Mouse (Mus musculus): ENCODE measurements around the gene Mon1a. TPM values are rescaled to one million over a fixed set of nuclear protein-coding genes. Genes with fewer than 3 reads are reported as not detected.

The Mon1a gene
- polyA plus RNA-seq, 1 experiment from 2014 or later = 21.8 TPM

DNA sequence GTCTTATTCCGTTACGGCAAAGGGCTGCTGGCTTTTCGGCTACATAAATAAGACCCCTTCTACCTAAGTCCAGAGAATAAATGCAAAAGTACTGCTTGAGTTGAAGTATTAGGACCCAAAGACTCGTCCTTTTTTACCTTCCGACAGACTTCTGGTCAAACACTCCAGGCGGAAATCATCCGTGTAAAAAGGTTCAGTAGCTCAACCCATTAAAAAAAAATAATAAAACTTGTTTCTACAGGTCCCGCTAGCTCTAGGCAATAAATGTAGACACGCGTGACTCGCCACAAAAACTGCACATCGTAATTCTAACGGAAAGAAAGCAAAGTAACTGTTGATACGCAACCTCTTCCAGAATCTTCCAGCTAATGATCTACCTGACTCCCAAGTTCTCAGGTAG, 14.8 kb upstream of the Mon1a start, which contains the start of gene Rbm6:
Gene Rbm6 (minus strand): TSS at position 101 of the 400 bp plus-strand sequence.
- ATAC-seq (ENCODE audit: low FRiP score, low TSS enrichment) (no peak), DNase-seq (no peak)
- 0 out of 2 replicates have a peak, but pooled peaks cover 3% of the 10 kb centered on the region for H3K36me3 ChIP-seq (ENCODE audit: control insufficient read depth, insufficient read depth, low read length)
- WGBS = 9% methylated on average over 14 of the region's 14 CpGs
- H3K9me3 ChIP-seq (ENCODE audit: control insufficient read depth, low read length) = no peaks in the 10 kb centered on the region
- H3K4me1 ChIP-seq (ENCODE audit: control insufficient read depth, insufficient read depth, low read length) = peaks cover 12% of the 10 kb centered on the region; the same call in 1 of the 2 replicates
- peak within 1 kb of the TSS; percentile 73 for H3K4me2 ChIP-seq (ENCODE audit: low read length)
- peak within 1 kb of the TSS; percentile 98 for H3K9ac ChIP-seq (replicated peaks; ENCODE audit: low read length)
- peak within 1 kb of the TSS; percentile 94 for H3K4me3 ChIP-seq (replicated peaks; ENCODE audit: low read depth, low read length)
- peak within 1 kb of the TSS; percentile 93 for H3K27ac ChIP-seq (replicated peaks; ENCODE audit: low read depth, low read length)
- no peaks in the 10 kb centered on the region for H3K27me3 ChIP-seq (ENCODE audit: control insufficient read depth, insufficient read depth, low read length)

DNA sequence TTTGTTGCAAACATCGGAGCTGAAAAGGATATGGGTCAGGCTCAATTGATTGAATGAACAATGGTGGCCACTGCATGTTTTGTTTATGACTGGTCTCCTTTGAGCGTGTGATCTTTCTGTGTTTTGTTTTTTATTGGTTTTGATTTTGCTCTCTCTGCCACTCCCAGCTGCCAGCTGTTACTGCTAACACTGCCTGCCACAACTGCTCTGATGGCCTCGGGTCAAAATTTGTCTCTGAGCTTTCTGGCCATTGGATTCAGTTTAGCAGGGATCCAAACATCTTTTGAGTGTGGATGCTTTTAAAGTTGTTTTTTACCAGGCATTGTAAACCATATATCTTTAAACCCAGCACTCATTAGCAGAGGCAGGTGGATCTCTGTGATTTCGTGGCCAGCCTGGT, 7.5 kb upstream of the Mon1a start:
- Histone ChIP-seq H3K9ac (replicated peaks; ENCODE audit: low read length) (no peak overlapping the region), H3K4me3 (replicated peaks; ENCODE audit: low read depth, low read length) (no peak overlapping the region), H3K4me1 (ENCODE audit: control insufficient read depth, insufficient read depth, low read length) (no peaks in the 10 kb centered on the region), H3K27ac (replicated peaks; ENCODE audit: low read depth, low read length) (no peak overlapping the region), H3K9me3 (ENCODE audit: control insufficient read depth, low read length) (no peaks in the 10 kb centered on the region), H3K4me2 (ENCODE audit: low read length) (no peak overlapping the region), H3K36me3 (ENCODE audit: control insufficient read depth, insufficient read depth, low read length) (no peaks in the 10 kb centered on the region), H3K27me3 (ENCODE audit: control insufficient read depth, insufficient read depth, low read length) (no peaks in the 10 kb centered on the region)
- 68% methylated on average over 4 of the region's 4 CpGs for WGBS
- no peak for DNase-seq
- no peak for ATAC-seq (ENCODE audit: low FRiP score, low TSS enrichment)

- Histone ChIP-seq H3K4me1 (ENCODE audit: control insufficient read depth, insufficient read depth, low read length) (peaks cover 6% of the 10 kb centered on the region), H3K27me3 (ENCODE audit: control insufficient read depth, insufficient read depth, low read length) (0 out of 2 replicates have a peak, but pooled peaks cover 4% of the 10 kb centered on the region), H3K4me2 (ENCODE audit: low read length) (peak overlapping the region; percentile 68), H3K27ac (replicated peaks; ENCODE audit: low read depth, low read length) (peak overlapping the region; percentile 72), H3K9me3 (ENCODE audit: control insufficient read depth, low read length) (no peaks in the 10 kb centered on the region), H3K36me3 (ENCODE audit: control insufficient read depth, insufficient read depth, low read length) (0 out of 2 replicates have a peak, but pooled peaks cover 2% of the 10 kb centered on the region), H3K4me3 (replicated peaks; ENCODE audit: low read depth, low read length) (peak overlapping the region; percentile 71), H3K9ac (replicated peaks; ENCODE audit: low read length) (peak overlapping the region; percentile 77)
- under 1% methylated on average over 18 of the region's 18 CpGs for WGBS
- DNase-seq = peak; percentile 62
- peak; percentile 82 for ATAC-seq (ENCODE audit: low FRiP score, low TSS enrichment)
Measured at GRCm38 (mm10) chr9:107888267-107888850, 408 bp downstream of the Mon1a start.

- DNase-seq = no peak
- Histone ChIP-seq H3K4me2 (ENCODE audit: low read length) (no peak overlapping the region), H3K4me3 (replicated peaks; ENCODE audit: low read depth, low read length) (no peak overlapping the region), H3K36me3 (ENCODE audit: control insufficient read depth, insufficient read depth, low read length) (0 out of 2 replicates have a peak, but pooled peaks cover 2% of the 10 kb centered on the region), H3K4me1 (ENCODE audit: control insufficient read depth, insufficient read depth, low read length) (peaks cover 6% of the 10 kb centered on the region), H3K27me3 (ENCODE audit: control insufficient read depth, insufficient read depth, low read length) (0 out of 2 replicates have a peak, but pooled peaks cover 4% of the 10 kb centered on the region), H3K9ac (replicated peaks; ENCODE audit: low read length) (no peak overlapping the region), H3K27ac (replicated peaks; ENCODE audit: low read depth, low read length) (no peak overlapping the region), H3K9me3 (ENCODE audit: control insufficient read depth, low read length) (no peaks in the 10 kb centered on the region)
- no peak for ATAC-seq (ENCODE audit: low FRiP score, low TSS enrichment)
- WGBS = 87% methylated on average over 6 of the region's 6 CpGs
Measured at GRCm38 (mm10) chr9:107890260-107890659, 2.3 kb downstream of the Mon1a start.

DNA sequence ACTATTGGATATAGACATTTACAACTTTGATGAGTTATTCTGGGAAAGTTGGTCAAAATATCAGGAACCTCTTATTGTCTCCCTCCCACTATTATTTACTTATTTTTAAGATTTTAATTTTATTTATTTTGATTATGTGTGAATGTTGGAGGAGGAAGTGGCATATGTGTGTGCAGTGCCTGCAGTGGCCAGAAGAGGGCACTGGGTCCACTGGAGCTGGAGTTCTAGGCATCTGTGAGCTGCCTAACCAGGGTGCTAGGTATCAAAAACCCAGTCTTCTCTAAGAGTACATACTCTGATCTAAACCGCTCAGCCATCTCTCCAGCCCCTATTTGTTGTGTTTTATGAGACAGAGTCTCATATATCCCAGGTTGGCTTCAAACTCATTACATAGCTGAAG, 3.1 kb downstream of the Mon1a start:
- 98% methylated on average over 1 of the region's 1 CpGs for WGBS

DNA sequence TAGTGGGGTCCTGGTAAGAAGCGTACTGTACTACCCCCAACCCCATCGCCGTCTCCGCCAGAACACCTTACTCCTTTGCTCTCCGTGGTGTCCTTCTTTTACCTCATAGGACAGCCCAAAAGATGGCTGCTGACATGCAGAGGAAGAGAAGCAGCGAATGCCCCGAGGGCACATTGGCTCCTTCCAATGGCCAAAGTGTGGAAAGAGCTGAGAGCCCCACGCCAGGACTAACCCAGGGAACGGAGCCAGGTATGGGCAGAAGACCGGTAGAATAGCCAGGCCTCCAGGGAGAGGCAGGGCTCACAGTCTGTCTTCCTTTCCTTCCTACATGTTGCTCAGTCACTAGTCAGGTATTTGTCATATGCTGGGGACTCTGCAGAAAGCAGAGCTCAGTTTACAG, 10.6 kb downstream of the Mon1a start:
- Histone ChIP-seq H3K4me2 (ENCODE audit: low read length) (no peak overlapping the region), H3K27me3 (ENCODE audit: control insufficient read depth, insufficient read depth, low read length) (peaks cover 5% of the 10 kb centered on the region; the same call in 1 of the 2 replicates), H3K4me3 (replicated peaks; ENCODE audit: low read depth, low read length) (no peak overlapping the region), H3K9me3 (ENCODE audit: control insufficient read depth, low read length) (no peaks in the 10 kb centered on the region), H3K36me3 (ENCODE audit: control insufficient read depth, insufficient read depth, low read length) (peaks cover 41% of the 10 kb centered on the region), H3K27ac (replicated peaks; ENCODE audit: low read depth, low read length) (no peak overlapping the region), H3K4me1 (ENCODE audit: control insufficient read depth, insufficient read depth, low read length) (no peaks in the 10 kb centered on the region), H3K9ac (replicated peaks; ENCODE audit: low read length) (no peak overlapping the region)
- 86% methylated on average over 10 of the region's 10 CpGs for WGBS
- DNase-seq (no peak), ATAC-seq (ENCODE audit: low FRiP score, low TSS enrichment) (no peak)

More for the DNA sequence above, 3.1 kb downstream of the Mon1a start:
- no peak overlapping the region for H3K9ac ChIP-seq (replicated peaks; ENCODE audit: low read length)
- H3K4me1 ChIP-seq (ENCODE audit: control insufficient read depth, insufficient read depth, low read length) = peaks cover 6% of the 10 kb centered on the region
- ATAC-seq (ENCODE audit: low FRiP score, low TSS enrichment) = no peak
- 0 out of 2 replicates have a peak, but pooled peaks cover 4% of the 10 kb centered on the region for H3K27me3 ChIP-seq (ENCODE audit: control insufficient read depth, insufficient read depth, low read length)
- no peak overlapping the region for H3K27ac ChIP-seq (replicated peaks; ENCODE audit: low read depth, low read length)
- no peak for DNase-seq
- no peak overlapping the region for H3K4me2 ChIP-seq (ENCODE audit: low read length)
- H3K36me3 ChIP-seq (ENCODE audit: control insufficient read depth, insufficient read depth, low read length) = 0 out of 2 replicates have a peak, but pooled peaks cover 2% of the 10 kb centered on the region
- H3K9me3 ChIP-seq (ENCODE audit: control insufficient read depth, low read length) = no peaks in the 10 kb centered on the region
- H3K4me3 ChIP-seq (replicated peaks; ENCODE audit: low read depth, low read length) = no peak overlapping the region

DNA sequence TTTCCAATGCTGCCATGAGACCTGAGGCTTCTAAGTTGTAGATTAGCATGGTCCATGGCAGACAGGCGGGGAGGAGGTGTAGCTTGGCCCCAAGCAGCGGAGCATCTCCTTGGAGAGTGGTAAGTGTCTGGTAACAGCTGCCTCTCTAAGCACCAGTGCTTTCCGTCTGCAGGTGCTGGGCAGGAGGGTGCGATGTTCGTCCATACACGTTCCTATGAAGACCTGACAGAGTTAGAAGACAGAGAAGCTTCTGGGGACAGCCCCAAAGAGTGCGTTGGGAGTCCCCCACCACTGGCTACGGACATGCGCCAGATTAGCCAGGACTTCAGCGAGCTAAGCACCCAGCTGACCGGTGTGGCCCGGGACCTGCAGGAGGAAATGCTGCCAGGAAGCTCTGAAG, 11.9 kb downstream of the Mon1a start:
- no peak overlapping the region for H3K9ac ChIP-seq (replicated peaks; ENCODE audit: low read length)
- peaks cover 5% of the 10 kb centered on the region; the same call in 1 of the 2 replicates for H3K27me3 ChIP-seq (ENCODE audit: control insufficient read depth, insufficient read depth, low read length)
- peaks cover 41% of the 10 kb centered on the region for H3K36me3 ChIP-seq (ENCODE audit: control insufficient read depth, insufficient read depth, low read length)
- DNase-seq = no peak
- H3K4me3 ChIP-seq (replicated peaks; ENCODE audit: low read depth, low read length) = no peak overlapping the region
- no peak for ATAC-seq (ENCODE audit: low FRiP score, low TSS enrichment)
- WGBS = 68% methylated on average over 12 of the region's 12 CpGs
- H3K4me1 ChIP-seq (ENCODE audit: control insufficient read depth, insufficient read depth, low read length) = no peaks in the 10 kb centered on the region
- H3K9me3 ChIP-seq (ENCODE audit: control insufficient read depth, low read length) = no peaks in the 10 kb centered on the region
- no peak overlapping the region for H3K27ac ChIP-seq (replicated peaks; ENCODE audit: low read depth, low read length)
- no peak overlapping the region for H3K4me2 ChIP-seq (ENCODE audit: low read length)

DNA sequence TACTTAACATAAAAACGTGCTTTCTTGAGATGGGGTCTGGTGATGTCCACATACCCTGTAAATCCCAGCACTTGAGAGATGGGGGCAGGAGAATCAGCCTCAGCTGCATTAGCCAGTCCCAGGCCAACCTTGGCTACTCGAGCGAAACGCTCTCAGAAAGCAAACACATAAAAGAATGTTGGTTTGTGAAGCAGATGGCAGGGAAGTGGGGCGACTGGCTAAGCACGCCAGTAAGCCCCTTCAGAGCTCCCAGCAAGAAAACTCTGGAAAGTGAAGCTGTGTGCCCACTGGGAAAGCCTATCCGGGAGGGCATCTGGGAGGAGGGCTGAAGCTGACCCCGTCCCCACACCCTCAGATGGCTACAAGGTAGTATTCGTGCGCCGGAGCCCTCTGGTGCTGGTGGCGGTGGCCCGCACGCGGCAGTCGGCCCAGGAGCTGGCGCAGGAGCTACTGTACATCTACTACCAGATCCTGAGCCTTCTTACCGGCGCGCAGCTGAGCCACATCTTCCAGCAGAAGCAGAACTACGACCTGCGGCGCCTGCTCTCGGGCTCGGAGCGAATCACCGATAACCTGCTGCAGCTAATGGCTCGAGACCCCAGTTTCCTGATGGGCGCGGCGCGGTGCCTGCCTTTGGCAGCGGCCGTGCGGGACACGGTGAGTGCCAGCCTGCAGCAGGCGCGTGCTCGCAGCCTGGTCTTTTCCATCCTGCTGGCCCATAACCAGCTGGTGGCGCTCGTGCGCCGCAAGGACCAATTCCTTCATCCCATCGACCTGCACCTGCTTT, 13.1 kb downstream of the Mon1a start:
- Histone ChIP-seq H3K27me3 (ENCODE audit: control insufficient read depth, insufficient read depth, low read length) (peaks cover 5% of the 10 kb centered on the region; the same call in 1 of the 2 replicates), H3K4me2 (ENCODE audit: low read length) (peak overlapping the region; percentile 56), H3K9me3 (ENCODE audit: control insufficient read depth, low read length) (no peaks in the 10 kb centered on the region), H3K27ac (replicated peaks; ENCODE audit: low read depth, low read length) (peak overlapping the region; percentile 33; the same call in 1 of the 2 replicates), H3K9ac (replicated peaks; ENCODE audit: low read length) (peak overlapping the region; percentile 49), H3K4me1 (ENCODE audit: control insufficient read depth, insufficient read depth, low read length) (no peaks in the 10 kb centered on the region), H3K36me3 (ENCODE audit: control insufficient read depth, insufficient read depth, low read length) (peaks cover 41% of the 10 kb centered on the region), H3K4me3 (replicated peaks; ENCODE audit: low read depth, low read length) (peak overlapping the region; percentile 22)
- ATAC-seq (ENCODE audit: low FRiP score, low TSS enrichment) (peak; percentile 48; the same call in 1 of the 2 replicates), DNase-seq (peak; percentile 90)
- 2% methylated on average over 44 of the region's 44 CpGs for WGBS

Measured in midbrain, embryonic 14.5 days (tissue).